Mouse (Mus musculus): ENCODE measurements around the gene Poln.
A peak's percentile ranks its signal among the peaks of the same experiment; 100 is the strongest.

GRCm38 (mm10) chr5:34014652-34015051, 154.6 kb downstream of the Poln start:
- TF ChIP-seq CTCF (IDR thresholded peaks at IDR 0.05; ENCODE audit: low read depth) (peak; percentile 54), EP300 (IDR thresholded peaks at IDR 0.05; ENCODE audit: low read depth) (no peak)

Data from liver, postnatal 0 days (tissue).